Mouse (Mus musculus) cerebellum, postnatal 36 days (tissue): ENCODE measurements at regions not wholly inside any gene's neighbourhood (a gene's known extent, or its start where the extent isn't known, plus 50 kb on each side); places are given as distances from the start of the nearest gene placed in this dataset.
A peak's percentile ranks its signal among the peaks of the same experiment; 100 is the strongest.

Source experiments
- DNase-seq, 2 experiments: peaks; one replicate each; pipeline ENCODE4 v3.0.0; 2021 to 2022; ENCODE audit warnings: mixed read lengths in 2 of 2

DNA sequence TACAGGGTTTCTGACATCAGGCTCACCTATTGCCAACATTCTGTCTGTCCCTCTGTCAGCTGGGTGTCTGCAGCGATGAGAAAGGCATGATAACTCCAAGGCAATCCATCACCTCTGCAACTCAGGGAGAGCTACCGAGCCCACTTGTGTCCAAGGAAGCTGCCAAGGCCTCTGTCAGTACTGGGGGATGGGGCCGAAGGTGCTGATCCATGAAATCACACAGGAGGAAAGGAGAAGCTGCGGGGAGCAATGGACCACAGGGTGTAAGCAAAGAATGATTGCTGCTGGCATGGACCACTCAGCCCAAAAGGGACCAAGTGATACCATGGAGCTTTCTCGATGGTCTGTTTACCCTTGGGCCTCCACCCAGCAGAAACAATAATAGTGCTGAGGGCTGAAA lies 67.5 kb upstream of the Mid1ip1 start:
- DNase-seq: no peak

DNA sequence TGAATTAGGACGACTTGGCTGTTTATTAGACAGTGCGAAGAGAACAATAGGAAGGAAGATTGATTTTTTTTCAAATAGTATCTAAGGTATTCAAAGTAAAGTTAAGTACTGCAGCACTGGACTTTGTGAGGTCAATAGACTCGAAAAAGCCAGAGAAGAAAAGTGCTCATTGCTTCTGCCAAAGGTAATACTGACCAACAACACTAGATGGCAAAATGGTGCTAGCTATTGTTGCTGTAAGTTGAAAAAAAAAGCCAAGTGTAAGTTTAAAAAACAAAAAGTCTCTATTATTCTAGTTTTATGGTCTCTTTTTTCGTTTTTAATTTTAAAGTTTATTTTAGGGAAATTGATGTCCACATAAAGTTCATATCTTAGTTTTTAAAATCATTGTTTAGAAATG lies 63.9 kb upstream of the Mid1ip1 start:
- DNase-seq: peak in 1 of 2 experiments; percentile 8
